ENCODE assay signal across 8 mouse cellular contexts in genomic region chr11:88599332-88600130, GRCm38 (mm10).
A peak's percentile ranks its signal among the peaks of the same experiment; 100 is the strongest.
DNase-seq lines count a peak whose midpoint lies in the region; ATAC-seq and TF ChIP-seq lines count a peak whose summit lies in the region.

No protein-coding gene starts in this region.

- H3K27ac ChIP-seq in embryonic facial prominence, embryonic 13.5 days: peak overlapping the region; percentile 19
- peak overlapping the region; percentile 46 for H3K27ac ChIP-seq in midbrain, embryonic 15.5 days

- no peaks in the 10 kb centered on the region for H3K27me3 ChIP-seq in G1E (ENCODE audit: insufficient read depth, low read length)
- no peaks in the 10 kb centered on the region for H3K27me3 ChIP-seq in embryonic facial prominence, embryonic 13.5 days
- H3K27me3 ChIP-seq in midbrain, embryonic 15.5 days (replicated peaks): no peaks in the 10 kb centered on the region

- peak overlapping the region; percentile 21 for H3K4me2 ChIP-seq in embryonic facial prominence, embryonic 13.5 days
- H3K4me2 ChIP-seq in midbrain, embryonic 15.5 days: no peak overlapping the region

- no peaks in the 10 kb centered on the region for H3K9me3 ChIP-seq in G1E (replicated peaks)
- H3K9me3 ChIP-seq in embryonic facial prominence, embryonic 13.5 days: no peaks in the 10 kb centered on the region
- H3K9me3 ChIP-seq in midbrain, embryonic 15.5 days: no peaks in the 10 kb centered on the region

- H3K9ac ChIP-seq in embryonic facial prominence, embryonic 13.5 days: no peak overlapping the region
- no peak overlapping the region for H3K9ac ChIP-seq in midbrain, embryonic 15.5 days

- peak; percentile 73 for ATAC-seq in G1E (ENCODE audit: extremely low read depth, insufficient number of reproducible peaks, low FRiP score, poor library complexity, severe bottlenecking)
- ATAC-seq in embryonic facial prominence, embryonic 13.5 days (ENCODE audit: insufficient number of reproducible peaks, insufficient read depth, low FRiP score, low TSS enrichment, low read depth): 0 out of 2 replicates have a peak, but pooled peaks have one; percentile 12
- ATAC-seq in inflammation-experienced regulatory T-cells, adult 6 months: peak; percentile 49
- ATAC-seq in midbrain, embryonic 15.5 days (replicated peaks): no peak; the same call in 1 of the 2 replicates

- TF ChIP-seq CTCF in G1E (IDR thresholded peaks at IDR 0.05; ENCODE audit: low read depth, low read length): no peak

- peaks cover 75% of the 10 kb centered on the region for H3K36me3 ChIP-seq in G1E (replicated peaks)
- H3K36me3 ChIP-seq in embryonic facial prominence, embryonic 13.5 days: peaks cover 3% of the 10 kb centered on the region; the same call in 1 of the 2 replicates
- no peaks in the 10 kb centered on the region; the same call in 1 of the 2 replicates for H3K36me3 ChIP-seq in midbrain, embryonic 15.5 days (replicated peaks)

- 35% methylated on average over 17 of the region's 17 CpGs for WGBS in embryonic facial prominence, embryonic 13.5 days
- 55% methylated on average over 17 of the region's 17 CpGs for WGBS in midbrain, embryonic 15.5 days

- DNase-seq in layer of hippocampus, adult 8-10 months (ENCODE audit: low spot score in 2 of 2): peak; percentile 47 to 53
- DNase-seq in layer of hippocampus, adult 9-10 months (ENCODE audit: low spot score): no peak
- DNase-seq in G1E (ENCODE audit: low spot score): peak; percentile 73
- no peak for DNase-seq in adrenal gland, postnatal 4 days (ENCODE audit: low spot score in 2 of 2)
- no peak for DNase-seq in ovary, postnatal 14 days (ENCODE audit: low spot score)

- peak overlapping the region; percentile 56; the same call in 1 of the 2 replicates for H3K4me3 ChIP-seq in G1E (ENCODE audit: low read depth, low read length)
- H3K4me3 ChIP-seq in embryonic facial prominence, embryonic 13.5 days: no peak overlapping the region
- H3K4me3 ChIP-seq in midbrain, embryonic 15.5 days: no peak overlapping the region

- H3K4me1 ChIP-seq in G1E (ENCODE audit: insufficient read depth, low read depth, low read length): peaks cover 72% of the 10 kb centered on the region
- H3K4me1 ChIP-seq in embryonic facial prominence, embryonic 13.5 days: peaks cover 56% of the 10 kb centered on the region
- H3K4me1 ChIP-seq in midbrain, embryonic 15.5 days: peaks cover 33% of the 10 kb centered on the region

Comparison
In these comparisons a context has a peak if more than half of its experiments do, and no peak if none do; other contexts are left out.
1. DNase-seq: peak in layer of hippocampus, adult 8-10 months (2 of 2) and G1E (single experiment); none in layer of hippocampus, adult 9-10 months (single experiment), adrenal gland, postnatal 4 days (0 of 2) and ovary, postnatal 14 days (single experiment).